Mouse (Mus musculus) intestine, postnatal 0 days (tissue): ENCODE data around the gene Fkbp8. TPM values are rescaled to one million over a fixed set of nuclear protein-coding genes. Genes with fewer than 3 reads are reported as not detected.
A peak's percentile ranks its signal among the peaks of the same experiment; 100 is the strongest.

ENCODE experiments used
- ATAC-seq: fragments of 200-750 bp; cut with Nextera tagmentation; 2 replicates; pipeline ENCODE4 v1.8.0; 2017; ENCODE audit warnings: mild to moderate bottlenecking, moderate TSS enrichment, moderate library complexity
- H3K27ac ChIP-seq: fragments of 300-500 bp; sonication (generic); 2 replicates; pipeline ENCODE4 v1.5.1; 2014; ENCODE audit warnings: mild to moderate bottlenecking, low read depth, low read length, moderate library complexity
- H3K27me3 ChIP-seq: fragments of 300-500 bp; sonication (generic); replicated peaks from 2 replicates; pipeline ENCODE4 v1.6.1; 2014; ENCODE audit warnings: low read length, mixed read lengths; ENCODE audit not compliant: control insufficient read depth, insufficient read depth
- H3K36me3 ChIP-seq: fragments of 300-500 bp; sonication (generic); 2 replicates; pipeline ENCODE4 v1.6.1; 2014; ENCODE audit warnings: mild to moderate bottlenecking, moderate library complexity; ENCODE audit not compliant: control insufficient read depth, insufficient read depth
- H3K4me1 ChIP-seq: fragments of 300-500 bp; sonication (generic); replicated peaks from 2 replicates; pipeline ENCODE4 v1.6.1; 2014; ENCODE audit warnings: antibody characterized with exemption, low read length, mixed read lengths; ENCODE audit not compliant: control insufficient read depth, insufficient read depth
- H3K4me2 ChIP-seq: fragments of 300-500 bp; sonication (generic); replicated peaks from 2 replicates; pipeline ENCODE4 v1.6.1; 2014; ENCODE audit warnings: low read depth, mild to moderate bottlenecking, moderate library complexity
- H3K4me3 ChIP-seq: fragments of 300-500 bp; sonication (generic); 2 replicates; pipeline ENCODE4 v1.5.1; 2014; ENCODE audit warnings: low read depth, low read length
- H3K9ac ChIP-seq: fragments of 300-500 bp; sonication (generic); 2 replicates; pipeline ENCODE4 v1.6.1; 2014; ENCODE audit warnings: mild to moderate bottlenecking, low read depth, low read length
- H3K9me3 ChIP-seq: fragments of 300-500 bp; sonication (generic); 2 replicates; pipeline ENCODE4 v1.6.1; 2016; ENCODE audit warnings: mixed run types; ENCODE audit not compliant: control insufficient read depth
- CTCF ChIP-seq: sonication (generic); IDR thresholded peaks from 2 replicates; pipeline ENCODE4 v1.5.1; 2016; ENCODE audit warnings: low read depth, mild to moderate bottlenecking, control low read depth, antibody characterized with exemption, moderate library complexity
- WGBS: fragments of 180-500 bp; shearing (Covaris S2); extraction: QIAGEN DNeasy Blood & Tissue Kit; methylation state at CpG from one replicate; pipeline ENCODE4 v1.1.7; 2014; 5-methylcytosine and 5-hydroxymethylcytosine counted together
- polyA plus RNA-seq: library from polyadenylated mRNA; unstranded; fragments of >200 nt; fragmentation: Nextera tagmentation; extraction: Ambion mirVana; gene quantifications from 2 replicates; pipeline ENCODE4 v1.2.1, GENCODE M21; 2015

The Fkbp8 gene
- polyA plus RNA-seq, 1 experiment from 2014 or later: 203 TPM

DNA sequence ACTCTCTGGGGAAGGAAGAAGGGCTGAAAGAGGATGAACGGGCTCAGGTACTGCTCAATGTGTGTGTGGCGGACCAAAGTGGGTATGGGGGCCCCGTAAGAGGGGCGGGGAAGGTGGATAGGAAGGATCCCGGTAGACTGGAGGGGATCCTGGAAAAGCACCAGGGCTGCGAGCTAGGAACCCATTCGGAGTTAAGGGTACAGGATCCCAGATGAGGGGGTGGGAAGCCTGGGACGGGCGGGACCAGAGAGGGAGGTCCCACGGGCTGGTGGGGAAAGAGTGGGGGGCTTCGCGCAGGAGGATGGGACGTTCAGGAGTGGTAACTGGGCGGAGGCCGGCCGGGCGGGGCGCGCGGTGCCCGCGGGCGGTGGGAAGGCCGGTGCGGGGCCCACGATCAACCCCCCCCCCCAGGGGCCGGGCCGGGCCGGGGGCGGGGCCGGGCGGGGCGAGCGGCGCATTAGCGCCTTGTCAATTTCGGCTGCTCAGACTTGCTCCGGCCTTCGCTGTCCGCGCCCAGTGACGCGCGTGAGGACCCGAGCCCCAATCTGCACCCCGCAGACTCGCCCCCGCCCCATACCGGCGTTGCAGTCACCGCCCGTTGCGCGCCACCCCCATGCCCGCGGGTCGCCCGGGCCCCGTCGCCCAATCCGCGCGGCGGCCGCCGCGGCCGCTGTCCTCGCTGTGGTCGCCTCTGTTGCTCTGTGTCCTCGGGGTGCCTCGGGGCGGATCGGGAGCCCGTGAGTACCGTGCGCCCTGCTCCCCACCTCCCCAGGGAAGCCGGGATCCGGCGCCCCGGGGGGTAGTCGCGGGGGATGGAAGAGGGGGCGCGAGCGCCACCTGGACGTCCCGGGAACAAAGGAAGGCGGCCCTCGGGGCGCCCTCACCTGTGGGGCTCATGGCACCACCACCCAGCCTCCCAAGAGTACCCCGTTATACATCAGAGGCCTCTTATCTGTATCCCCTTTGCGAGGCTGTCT, 34.6 kb upstream of the Fkbp8 start, which contains the start of gene Crlf1:
Gene Crlf1, plus strand, starts transcription at position 495 of the 977 bp plus-strand sequence.
- no peaks in the 10 kb centered on the region for H3K9me3 ChIP-seq
- peak within 1 kb of the TSS; percentile 42 for H3K4me3 ChIP-seq
- H3K27me3 ChIP-seq: peaks cover 95% of the 10 kb centered on the region
- WGBS: under 1% methylated on average over 65 of the region's 93 CpGs
- peak within 1 kb of the TSS; percentile 71 for H3K4me2 ChIP-seq
- H3K4me1 ChIP-seq: peaks cover 6% of the 10 kb centered on the region; the same call in 1 of the 2 replicates
- no peaks in the 10 kb centered on the region for H3K36me3 ChIP-seq
- ATAC-seq: peak; percentile 7; the same call in 1 of the 2 replicates
- no peak for TF ChIP-seq CTCF
- H3K27ac ChIP-seq: no peak within 1 kb of the TSS
- H3K9ac ChIP-seq: no peak within 1 kb of the TSS

DNA sequence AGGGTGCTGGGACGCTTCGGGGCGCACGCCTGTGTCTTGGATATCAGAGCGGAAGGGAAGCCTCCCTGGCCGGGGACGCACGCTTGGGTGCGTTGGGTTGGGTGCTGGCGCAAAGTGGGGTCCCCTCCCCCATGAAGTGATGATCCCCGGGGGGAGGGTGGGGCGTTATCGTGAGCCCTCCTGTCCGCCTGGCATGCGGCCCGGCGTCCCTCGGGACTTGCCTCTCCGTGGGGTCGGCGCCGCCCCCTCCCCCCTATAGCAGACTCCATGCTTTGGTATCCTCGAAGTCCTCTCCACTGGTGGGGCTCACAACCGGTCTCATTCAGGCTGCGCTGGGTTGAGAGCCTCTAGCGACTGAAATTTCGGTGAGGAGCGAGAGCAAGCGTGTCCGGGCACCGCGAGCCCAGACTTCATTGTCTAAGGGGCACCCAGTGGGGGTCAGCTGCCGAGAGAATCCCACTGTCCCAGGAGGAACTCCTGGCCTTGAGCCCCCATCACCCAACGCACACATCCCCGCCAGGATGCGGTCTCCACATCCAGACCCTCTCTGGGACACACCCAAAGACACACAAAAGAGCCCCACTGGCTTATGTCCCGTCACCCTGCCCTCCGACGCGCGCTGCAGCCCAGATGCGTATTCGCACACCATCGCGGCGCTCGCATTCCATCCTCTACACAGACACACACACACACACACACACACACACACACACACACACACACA, 33.7 kb upstream of the Fkbp8 start:
- no peak for TF ChIP-seq CTCF

DNA sequence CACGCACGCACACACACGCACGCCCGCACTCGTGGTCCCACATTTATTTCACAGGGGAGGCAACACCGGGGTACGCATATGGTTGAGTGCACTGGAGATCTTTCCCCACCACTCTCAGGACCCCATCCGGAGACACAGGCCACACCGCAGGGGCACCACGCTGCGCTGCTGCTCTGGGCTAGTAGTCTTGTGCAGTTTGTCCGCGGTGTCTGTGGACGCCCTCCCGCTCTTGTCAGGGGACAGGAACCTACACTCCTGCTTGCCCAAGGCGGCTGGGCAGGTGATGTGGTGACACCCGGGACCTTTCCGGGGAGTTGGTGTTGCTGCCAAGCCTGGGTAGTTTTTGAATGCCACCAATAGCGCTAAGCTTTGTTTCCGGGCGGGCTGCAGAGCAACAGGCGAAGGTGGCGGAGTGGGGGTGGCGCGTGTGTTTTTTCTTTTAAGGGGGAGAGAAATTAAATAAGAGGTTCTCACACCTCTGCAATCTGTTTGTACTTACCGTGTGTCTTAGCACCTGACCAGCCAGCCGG, 33.0 kb upstream of the Fkbp8 start:
- Histone ChIP-seq H3K27ac (no peak overlapping the region), H3K9me3 (no peaks in the 10 kb centered on the region), H3K4me1 (peaks cover 1% of the 10 kb centered on the region; the same call in 1 of the 2 replicates), H3K9ac (no peak overlapping the region), H3K4me2 (no peak overlapping the region), H3K27me3 (peaks cover 95% of the 10 kb centered on the region), H3K36me3 (no peaks in the 10 kb centered on the region), H3K4me3 (no peak overlapping the region)
- WGBS: 4% methylated on average over 28 of the region's 28 CpGs
- ATAC-seq: no peak
- TF ChIP-seq CTCF: no peak

More for the DNA sequence above, 33.7 kb upstream of the Fkbp8 start:
- H3K27ac ChIP-seq: no peak overlapping the region
- H3K27me3 ChIP-seq: peaks cover 95% of the 10 kb centered on the region
- WGBS: under 1% methylated on average over 46 of the region's 47 CpGs
- H3K4me1 ChIP-seq: peaks cover 6% of the 10 kb centered on the region; the same call in 1 of the 2 replicates
- H3K9me3 ChIP-seq: no peaks in the 10 kb centered on the region
- no peak for ATAC-seq
- H3K9ac ChIP-seq: no peak overlapping the region
- H3K36me3 ChIP-seq: no peaks in the 10 kb centered on the region
- peak overlapping the region; percentile 42 for H3K4me3 ChIP-seq
- peak overlapping the region; percentile 71; the same call in 1 of the 2 replicates for H3K4me2 ChIP-seq

DNA sequence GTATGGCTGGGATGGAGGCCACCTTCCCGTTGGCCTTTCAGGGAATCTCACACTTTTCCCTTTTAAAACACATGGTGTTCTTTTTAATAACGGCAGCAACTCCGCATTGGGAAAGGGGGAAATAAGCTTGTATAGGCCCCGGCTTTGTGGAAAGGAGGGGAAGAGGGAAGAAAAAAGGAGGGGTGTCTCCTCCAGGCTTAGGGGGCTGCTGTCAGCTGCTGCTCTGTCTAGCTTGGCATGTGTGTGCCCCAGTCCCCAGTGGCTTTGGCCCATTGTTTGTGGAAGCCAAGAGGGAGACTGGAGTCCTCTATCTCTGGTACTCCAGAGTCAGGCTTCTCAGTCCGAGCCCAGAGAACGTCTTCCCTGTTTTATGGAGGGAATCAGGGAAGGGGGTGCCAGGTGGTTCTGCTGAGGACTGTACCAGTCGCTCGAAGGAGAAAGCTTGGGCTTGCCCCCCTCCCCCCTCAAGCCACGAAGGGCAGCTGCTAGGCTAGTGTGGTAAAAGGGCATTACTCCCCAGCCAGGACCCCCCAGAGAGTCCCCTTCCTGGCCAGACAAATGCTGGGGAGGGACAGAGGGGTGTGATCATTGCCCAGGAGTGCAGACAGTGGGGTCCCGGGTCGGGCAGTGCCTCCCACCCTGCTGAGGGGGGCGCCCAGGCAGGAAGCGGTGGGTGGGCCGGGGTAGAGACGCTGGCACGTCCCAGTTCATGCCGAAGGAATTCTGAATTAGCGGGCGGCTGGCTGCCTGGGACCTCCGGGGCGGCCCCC, 32.3 kb upstream of the Fkbp8 start:
- Histone ChIP-seq H3K4me2 (no peak overlapping the region), H3K9ac (no peak overlapping the region), H3K36me3 (no peaks in the 10 kb centered on the region), H3K9me3 (no peaks in the 10 kb centered on the region), H3K4me3 (no peak overlapping the region), H3K27ac (no peak overlapping the region), H3K4me1 (no peaks in the 10 kb centered on the region), H3K27me3 (peaks cover 94% of the 10 kb centered on the region)
- no peak for ATAC-seq
- 8% methylated on average over 19 of the region's 21 CpGs for WGBS
- TF ChIP-seq CTCF: no peak

DNA sequence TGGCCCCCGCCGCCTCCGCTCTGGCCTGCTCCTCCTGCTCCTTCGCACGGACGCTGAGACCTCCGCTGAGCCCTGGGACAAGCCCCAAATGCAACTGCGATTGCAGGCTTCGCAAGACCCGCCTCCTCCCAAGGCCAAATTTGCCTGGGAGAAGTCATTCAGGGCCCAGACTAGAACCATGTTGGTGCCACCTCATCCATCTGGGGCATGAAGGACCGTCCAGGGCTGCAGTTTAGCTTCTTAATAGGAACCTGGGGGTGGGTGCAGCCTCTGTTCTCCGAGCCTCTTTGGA, 31.8 kb upstream of the Fkbp8 start:
- no peak overlapping the region for H3K27ac ChIP-seq
- H3K27me3 ChIP-seq: peaks cover 92% of the 10 kb centered on the region
- H3K9ac ChIP-seq: no peak overlapping the region
- no peaks in the 10 kb centered on the region for H3K36me3 ChIP-seq
- H3K4me2 ChIP-seq: no peak overlapping the region
- no peaks in the 10 kb centered on the region for H3K4me1 ChIP-seq
- 13% methylated on average over 11 of the region's 12 CpGs for WGBS
- ATAC-seq: no peak
- H3K9me3 ChIP-seq: no peaks in the 10 kb centered on the region
- no peak for TF ChIP-seq CTCF
- no peak overlapping the region for H3K4me3 ChIP-seq
